Mouse (Mus musculus): ENCODE measurements at regions not wholly inside any gene's neighbourhood (a gene's known extent, or its start where the extent isn't known, plus 50 kb on each side); places are given as distances from the start of the nearest gene placed in this dataset.

DNA sequence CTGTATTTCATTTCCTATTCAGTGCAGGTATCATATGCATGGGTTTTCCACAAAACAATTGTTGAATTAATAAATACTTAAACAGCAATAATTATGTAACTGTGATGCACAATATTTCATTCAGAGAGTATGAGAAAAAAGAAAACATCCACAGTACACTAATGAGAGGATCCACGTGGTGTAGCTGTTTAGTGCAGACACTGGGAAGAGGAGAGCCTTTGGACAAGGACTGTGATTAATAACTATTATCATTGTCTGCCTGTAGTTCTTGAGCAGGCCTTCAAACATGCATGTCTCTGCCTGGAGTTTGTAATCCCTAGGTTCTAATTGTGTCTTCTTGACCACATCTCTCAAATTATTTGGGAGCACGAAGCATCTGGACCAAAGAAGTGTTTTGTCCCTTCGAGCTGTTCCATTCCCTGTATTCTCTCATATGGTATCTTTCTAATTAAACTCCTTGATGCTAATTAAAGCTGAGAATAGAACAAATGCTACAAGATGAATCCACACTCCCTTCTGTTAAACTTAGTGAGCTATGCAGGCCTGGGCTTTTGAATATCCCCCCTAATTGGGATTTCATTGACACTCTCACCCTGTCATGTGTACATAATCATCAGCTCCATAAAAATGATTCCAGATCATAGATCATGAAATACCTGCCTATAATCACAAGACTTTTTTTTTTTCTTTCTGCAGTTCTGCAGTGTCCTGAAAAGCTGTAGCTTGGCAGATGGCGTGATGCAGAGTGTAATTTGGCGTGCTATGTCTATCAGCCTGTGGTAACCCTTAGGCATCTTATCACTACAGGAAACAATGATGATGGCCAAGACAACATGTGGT, 1208.9 kb upstream of the G6pd2 start:
- no peak for DNase-seq (ENCODE audit: low spot score in 2 of 2)

DNA sequence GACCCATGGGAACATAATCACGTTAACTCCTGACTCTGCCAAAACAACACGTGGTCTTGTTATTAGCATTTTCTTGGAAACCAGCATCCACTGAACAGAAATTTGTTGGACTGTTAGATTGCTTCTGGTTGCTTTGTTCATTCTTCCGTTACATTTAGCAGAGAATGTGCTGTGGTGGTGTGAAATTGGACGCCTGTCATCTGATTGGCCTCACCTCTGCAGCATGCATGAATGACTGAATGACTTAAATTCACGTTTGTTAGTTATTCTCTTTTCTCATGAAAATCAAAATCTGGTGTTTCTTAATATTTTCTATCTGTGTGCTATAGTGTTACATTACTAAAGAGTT, 1208.3 kb upstream of the G6pd2 start:
- DNase-seq (ENCODE audit: low spot score in 2 of 2): no peak

DNA sequence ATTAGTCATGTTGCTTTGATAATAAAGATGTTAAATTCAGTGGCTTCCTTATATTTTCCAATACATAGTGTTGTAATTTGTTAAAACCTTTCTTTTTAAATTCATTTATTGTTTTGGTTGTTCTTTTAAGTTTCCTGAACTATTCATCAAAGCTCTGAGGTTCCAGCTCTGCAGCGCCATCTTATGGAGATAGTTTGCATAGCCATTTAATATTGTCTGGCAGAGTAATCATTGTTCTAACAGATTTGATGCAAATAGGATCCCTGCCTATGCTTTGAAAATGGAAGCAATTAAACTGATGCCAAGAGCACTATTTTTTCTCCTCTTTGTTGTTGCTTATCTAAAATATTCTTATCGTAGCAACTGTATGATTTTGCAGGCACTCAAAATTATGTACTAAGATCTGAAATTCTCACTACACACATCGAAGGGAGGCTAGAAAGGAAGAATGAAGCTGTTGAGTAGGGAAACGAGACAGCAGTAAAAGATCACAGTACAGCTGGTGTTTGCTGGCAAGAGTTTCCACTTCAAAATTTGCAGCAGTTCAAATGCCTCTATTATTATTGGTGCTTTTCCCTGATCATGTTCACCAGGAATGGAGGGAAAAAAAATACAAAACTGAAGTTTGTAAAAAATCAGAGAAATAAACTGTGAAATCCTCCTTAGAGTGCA, 1199.5 kb upstream of the G6pd2 start:
- DNase-seq (ENCODE audit: low spot score in 2 of 2): peak; percentile 55 to 73
